Mouse (Mus musculus) stomach, embryonic 14.5 days (tissue): ENCODE measurements around the gene Atp10a. TPM values are rescaled to one million over a fixed set of nuclear protein-coding genes. Genes with fewer than 3 reads are reported as not detected.

Experiments used
- ATAC-seq: fragments of 200-750 bp; cut with Nextera tagmentation; 2 replicates; pipeline ENCODE4 v1.8.0; 2017; ENCODE audit warnings: low read depth, moderate TSS enrichment; ENCODE audit not compliant: insufficient number of reproducible peaks, insufficient read depth, low FRiP score
- H3K27ac ChIP-seq: fragments of 300-500 bp; sonication (generic); 2 replicates; pipeline ENCODE4 v1.5.1; 2014; ENCODE audit warnings: mild to moderate bottlenecking, low read length, moderate library complexity, mixed read lengths
- H3K27me3 ChIP-seq: fragments of 300-500 bp; sonication (generic); 2 replicates; pipeline ENCODE4 v1.6.1; 2014; ENCODE audit warnings: low read length, control low read depth, mixed read lengths; ENCODE audit not compliant: control insufficient read depth, insufficient read depth
- H3K36me3 ChIP-seq: fragments of 300-500 bp; sonication (generic); 2 replicates; pipeline ENCODE4 v1.6.1; 2014; ENCODE audit warnings: mild to moderate bottlenecking, control low read depth, low read length, moderate library complexity, mixed read lengths; ENCODE audit not compliant: control insufficient read depth, insufficient read depth
- H3K4me1 ChIP-seq: fragments of 300-500 bp; sonication (generic); 2 replicates; pipeline ENCODE4 v1.6.1; 2014; ENCODE audit warnings: low read length, control low read depth, mixed read lengths; ENCODE audit not compliant: control insufficient read depth, insufficient read depth
- H3K4me2 ChIP-seq: fragments of 300-500 bp; sonication (generic); replicated peaks from 2 replicates; pipeline ENCODE4 v1.6.1; 2014; ENCODE audit warnings: low read depth, low read length, control low read depth
- H3K4me3 ChIP-seq: fragments of 300-500 bp; sonication (generic); 2 replicates; pipeline ENCODE4 v1.5.1; 2014; ENCODE audit warnings: low read depth, low read length, control low read depth
- H3K9ac ChIP-seq: fragments of 300-500 bp; sonication (generic); replicated peaks from 2 replicates; pipeline ENCODE4 v1.6.1; 2014; ENCODE audit warnings: low read depth, mild to moderate bottlenecking, control low read depth, low read length, moderate library complexity, mixed read lengths
- H3K9me3 ChIP-seq: fragments of 300-500 bp; sonication (generic); 2 replicates; pipeline ENCODE4 v1.6.1; 2016; ENCODE audit warnings: low read depth, low read length, control low read depth; ENCODE audit not compliant: control insufficient read depth
- WGBS: fragments of 180-500 bp; shearing (Covaris S2); extraction: QIAGEN DNeasy Blood & Tissue Kit; methylation state at CpG from one replicate; pipeline ENCODE4 v1.1.7; 2014; 5-methylcytosine and 5-hydroxymethylcytosine counted together
- polyA plus RNA-seq: library from polyadenylated mRNA; unstranded; fragments of >200 nt; fragmentation: Nextera tagmentation; extraction: Ambion mirVana; gene quantifications from 2 replicates; pipeline ENCODE4 v1.2.1, GENCODE M21; 2014

The Atp10a gene
- 4.3 and 4.4 TPM in 2 replicates for polyA plus RNA-seq

DNA sequence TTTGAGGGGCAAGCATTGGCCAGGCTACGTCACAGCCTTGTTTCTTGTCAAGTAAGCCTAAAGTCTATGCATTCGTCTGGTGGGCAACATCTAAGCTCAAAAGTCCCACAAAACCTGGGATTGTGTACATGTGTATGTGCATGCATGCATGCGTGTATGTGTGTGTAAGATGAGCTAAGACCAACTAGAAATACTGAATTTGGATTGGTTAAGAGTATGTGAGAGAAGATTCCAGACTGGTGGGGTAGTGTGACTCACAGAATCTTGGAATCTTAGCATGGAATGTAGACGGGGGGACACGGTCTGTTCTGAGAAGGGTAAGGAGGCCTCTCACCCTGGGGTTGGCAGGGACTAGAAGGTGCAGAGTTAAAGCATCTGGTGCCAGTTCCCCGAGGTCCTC lies at the start of gene Atp10a:
Gene Atp10a (plus strand): TSS at position 301 of the 400 bp plus-strand sequence.
- no peaks in the 10 kb centered on the region for H3K27me3 ChIP-seq
- no peak within 1 kb of the TSS for H3K4me2 ChIP-seq
- H3K9me3 ChIP-seq, result no peaks in the 10 kb centered on the region
- whole genome bisulfite sequencing, result 85% methylated on average over 6 of the region's 6 CpGs
- H3K4me3 ChIP-seq, result no peak within 1 kb of the TSS
- no peak for ATAC-seq
- no peaks in the 10 kb centered on the region for H3K36me3 ChIP-seq
- no peak within 1 kb of the TSS for H3K9ac ChIP-seq
- H3K4me1 ChIP-seq, result no peaks in the 10 kb centered on the region; the same call in 1 of the 2 replicates
- H3K27ac ChIP-seq, result no peak within 1 kb of the TSS

- no peaks in the 10 kb centered on the region for H3K9me3 ChIP-seq
- no peak overlapping the region for H3K27ac ChIP-seq
- ATAC-seq, result no peak
- no peaks in the 10 kb centered on the region for H3K36me3 ChIP-seq
- no peak overlapping the region for H3K4me2 ChIP-seq
- H3K4me3 ChIP-seq, result no peak overlapping the region
- H3K9ac ChIP-seq, result no peak overlapping the region
- no peaks in the 10 kb centered on the region for H3K27me3 ChIP-seq
- no peaks in the 10 kb centered on the region for H3K4me1 ChIP-seq
- 24% methylated on average over 1 of the region's 1 CpGs for WGBS
Observed at GRCm38 (mm10) chr7:58618048-58618447, 37.9 kb upstream of the Atp10a start.

DNA sequence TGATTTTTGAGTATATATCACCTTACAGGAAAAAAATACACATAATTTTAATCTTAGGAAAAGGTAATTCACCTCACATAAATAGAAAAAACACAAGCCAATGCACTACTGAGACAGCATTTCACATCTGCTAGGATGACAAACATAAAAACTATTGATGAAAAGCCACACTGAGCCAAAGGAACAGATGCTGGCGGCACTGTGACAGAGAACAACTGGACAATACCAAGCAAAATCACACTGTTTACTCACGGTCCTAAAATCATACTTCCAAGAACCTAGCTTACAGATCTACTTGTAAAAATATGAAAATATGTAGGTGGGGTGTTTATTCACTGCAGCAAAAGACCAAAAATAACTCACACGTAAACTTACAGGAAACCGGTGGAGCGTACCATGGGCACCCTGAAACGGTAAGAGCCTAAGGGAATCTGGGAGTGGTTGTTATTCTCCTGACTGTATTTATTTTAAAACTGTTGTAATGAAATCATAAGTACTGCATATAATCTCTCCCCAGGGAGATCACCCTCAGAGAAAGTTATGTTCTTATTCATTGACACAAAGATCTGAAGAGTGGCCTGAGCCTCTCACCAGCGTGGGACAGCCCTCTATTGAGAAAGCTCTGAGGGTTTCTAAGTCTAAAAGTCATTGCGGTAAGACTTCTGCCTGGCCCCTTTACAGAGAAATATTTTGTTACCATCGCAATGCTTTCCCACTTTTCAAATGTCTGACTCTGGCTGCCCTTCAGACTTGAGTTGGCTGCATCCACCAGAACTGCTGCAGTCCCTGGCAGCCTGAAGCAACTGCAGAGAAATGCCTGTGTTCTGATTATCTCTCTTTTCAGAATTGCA lies 29.4 kb upstream of the Atp10a start:
- Histone ChIP-seq H3K9me3 (no peaks in the 10 kb centered on the region), H3K27ac (no peak overlapping the region), H3K27me3 (no peaks in the 10 kb centered on the region), H3K4me3 (no peak overlapping the region), H3K9ac (no peak overlapping the region), H3K4me1 (no peaks in the 10 kb centered on the region), H3K36me3 (no peaks in the 10 kb centered on the region), H3K4me2 (no peak overlapping the region)
- ATAC-seq, result no peak
- 63% methylated on average over 9 of the region's 9 CpGs for WGBS

- H3K4me3 ChIP-seq, result no peak overlapping the region
- no peaks in the 10 kb centered on the region for H3K27me3 ChIP-seq
- H3K4me1 ChIP-seq, result no peaks in the 10 kb centered on the region
- no peaks in the 10 kb centered on the region for H3K36me3 ChIP-seq
- no peak overlapping the region for H3K9ac ChIP-seq
- no peak for ATAC-seq
- H3K4me2 ChIP-seq, result no peak overlapping the region
- H3K9me3 ChIP-seq, result no peaks in the 10 kb centered on the region
- H3K27ac ChIP-seq, result no peak overlapping the region
- 62% methylated on average over 1 of the region's 1 CpGs for WGBS
Observed at GRCm38 (mm10) chr7:58627381-58627780, 28.6 kb upstream of the Atp10a start.

GRCm38 (mm10) chr7:58629233-58629632 lies 26.7 kb upstream of the Atp10a start:
- Histone ChIP-seq H3K36me3 (no peaks in the 10 kb centered on the region), H3K27ac (no peak overlapping the region), H3K4me1 (no peaks in the 10 kb centered on the region), H3K9ac (no peak overlapping the region), H3K4me2 (no peak overlapping the region), H3K27me3 (no peaks in the 10 kb centered on the region), H3K4me3 (no peak overlapping the region), H3K9me3 (no peaks in the 10 kb centered on the region)
- ATAC-seq, result no peak
- WGBS, result 85% methylated on average over 2 of the region's 2 CpGs

- H3K27me3 ChIP-seq, result no peaks in the 10 kb centered on the region
- ATAC-seq, result no peak
- no peak overlapping the region for H3K4me3 ChIP-seq
- no peaks in the 10 kb centered on the region for H3K4me1 ChIP-seq
- H3K4me2 ChIP-seq, result no peak overlapping the region
- H3K9me3 ChIP-seq, result no peaks in the 10 kb centered on the region
- WGBS, result 79% methylated on average over 1 of the region's 1 CpGs
- H3K27ac ChIP-seq, result no peak overlapping the region
- H3K9ac ChIP-seq, result no peak overlapping the region
- H3K36me3 ChIP-seq, result no peaks in the 10 kb centered on the region
Observed at GRCm38 (mm10) chr7:58633683-58634082, 22.3 kb upstream of the Atp10a start.

DNA sequence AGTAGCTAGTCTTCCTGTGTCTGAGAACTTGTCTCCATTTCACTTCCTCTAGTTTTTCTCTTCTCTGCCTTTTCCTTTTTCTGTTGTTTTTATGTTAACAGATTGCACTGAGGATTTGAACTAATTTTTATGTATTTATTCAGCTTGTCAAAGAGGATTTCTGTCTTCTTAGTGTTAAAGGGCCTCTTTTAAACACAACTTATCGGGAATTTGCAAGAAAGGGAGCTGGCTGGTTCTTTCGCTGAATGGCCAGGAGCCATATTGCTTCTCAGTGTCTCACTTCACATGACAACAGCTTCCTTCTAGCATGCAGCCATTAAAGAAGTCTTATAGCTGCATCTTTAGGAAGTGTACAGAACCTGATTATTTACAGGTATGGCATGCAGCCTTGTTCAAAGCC lies 16.3 kb upstream of the Atp10a start:
- ATAC-seq, result no peak

GRCm38 (mm10) chr7:58640456-58640855 lies 15.5 kb upstream of the Atp10a start:
- Histone ChIP-seq H3K9me3 (no peaks in the 10 kb centered on the region), H3K27me3 (no peaks in the 10 kb centered on the region), H3K36me3 (no peaks in the 10 kb centered on the region), H3K9ac (no peak overlapping the region), H3K4me1 (no peaks in the 10 kb centered on the region), H3K4me3 (no peak overlapping the region), H3K27ac (no peak overlapping the region), H3K4me2 (no peak overlapping the region)
- ATAC-seq, result no peak
- 82% methylated on average over 4 of the region's 4 CpGs for WGBS

More for the DNA sequence above, 16.3 kb upstream of the Atp10a start:
- H3K27me3 ChIP-seq, result no peaks in the 10 kb centered on the region
- H3K27ac ChIP-seq, result no peak overlapping the region
- no peak overlapping the region for H3K9ac ChIP-seq
- WGBS, result 67% methylated on average over 2 of the region's 2 CpGs
- H3K4me1 ChIP-seq, result no peaks in the 10 kb centered on the region
- no peak overlapping the region for H3K4me2 ChIP-seq
- no peaks in the 10 kb centered on the region for H3K9me3 ChIP-seq
- no peak overlapping the region for H3K4me3 ChIP-seq
- no peaks in the 10 kb centered on the region for H3K36me3 ChIP-seq

DNA sequence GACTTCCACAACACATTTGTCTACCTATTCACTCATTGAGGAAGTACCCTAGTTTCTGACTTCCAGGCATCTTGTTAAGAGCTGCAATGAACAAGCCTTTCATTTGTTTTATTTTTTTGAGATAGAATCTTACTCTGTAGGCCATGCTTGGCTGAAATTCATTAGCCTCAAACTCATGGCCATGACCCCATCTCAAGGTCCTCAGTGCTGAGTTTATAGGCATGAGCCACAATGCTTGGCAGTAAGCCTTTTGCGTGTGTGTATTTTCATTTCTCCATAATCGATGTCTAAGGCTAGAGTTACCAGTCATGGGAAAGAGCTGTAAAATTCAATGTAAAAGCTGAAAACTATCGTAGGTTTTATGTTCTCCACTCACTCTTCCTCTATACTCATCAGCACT lies 14.1 kb upstream of the Atp10a start:
- WGBS, result 93% methylated on average over 3 of the region's 3 CpGs
- H3K4me1 ChIP-seq, result no peaks in the 10 kb centered on the region
- no peak overlapping the region for H3K4me3 ChIP-seq
- H3K36me3 ChIP-seq, result no peaks in the 10 kb centered on the region
- ATAC-seq, result no peak
- no peak overlapping the region for H3K27ac ChIP-seq
- no peaks in the 10 kb centered on the region for H3K9me3 ChIP-seq
- H3K4me2 ChIP-seq, result no peak overlapping the region
- H3K9ac ChIP-seq, result no peak overlapping the region
- no peaks in the 10 kb centered on the region for H3K27me3 ChIP-seq
